Mouse (Mus musculus) midbrain, postnatal 0 days (tissue): Measurements from ENCODE around the gene Fndc8. TPM values are rescaled to one million over a fixed set of nuclear protein-coding genes. Genes with fewer than 3 reads are reported as not detected.
A peak's percentile ranks its signal among the peaks of the same experiment; 100 is the strongest.

Experiments
- ATAC-seq: fragments of 200-750 bp; cut with Nextera tagmentation; 2 replicates; pipeline ENCODE4 v1.8.0; 2017; ENCODE audit warnings: moderate number of reproducible peaks, mild to moderate bottlenecking, moderate TSS enrichment, moderate library complexity; ENCODE audit not compliant: low FRiP score
- DNase-seq: peaks from one replicate; pipeline ENCODE4 v3.0.0-alpha.2; 2015; ENCODE audit warnings: low spot score
- H3K27ac ChIP-seq: fragments of 300-500 bp; sonication (generic); 2 replicates; pipeline ENCODE4 v1.5.1; 2014; ENCODE audit warnings: low read depth, mild to moderate bottlenecking, low read length, mixed read lengths
- H3K27me3 ChIP-seq: fragments of 300-500 bp; sonication (generic); 2 replicates; pipeline ENCODE4 v1.6.1; 2014; ENCODE audit warnings: low read length, control low read depth, mixed read lengths; ENCODE audit not compliant: insufficient read depth
- H3K36me3 ChIP-seq: fragments of 300-500 bp; sonication (generic); 2 replicates; pipeline ENCODE4 v1.6.1; 2014; ENCODE audit warnings: low read length, control low read depth, mixed read lengths; ENCODE audit not compliant: insufficient read depth
- H3K4me1 ChIP-seq: fragments of 300-500 bp; sonication (generic); 2 replicates; pipeline ENCODE4 v1.6.1; 2014; ENCODE audit warnings: mild to moderate bottlenecking, control low read depth, antibody characterized with exemption, low read length, mixed read lengths; ENCODE audit not compliant: insufficient read depth
- H3K4me2 ChIP-seq: fragments of 300-500 bp; sonication (generic); 2 replicates; pipeline ENCODE4 v1.6.1; 2014; ENCODE audit warnings: low read depth, mild to moderate bottlenecking, low read length, mixed read lengths; ENCODE audit not compliant: poor library complexity, severe bottlenecking
- H3K4me3 ChIP-seq: fragments of 300-500 bp; sonication (generic); 2 replicates; pipeline ENCODE4 v1.5.1; 2014; ENCODE audit warnings: low read depth, mild to moderate bottlenecking, low read length, moderate library complexity
- H3K9ac ChIP-seq: fragments of 300-500 bp; sonication (generic); replicated peaks from 2 replicates; pipeline ENCODE4 v1.6.1; 2014; ENCODE audit warnings: mild to moderate bottlenecking, low read length, moderate library complexity, mixed read lengths; ENCODE audit not compliant: poor library complexity, severe bottlenecking
- H3K9me3 ChIP-seq: fragments of 300-500 bp; sonication (generic); 2 replicates; pipeline ENCODE4 v1.6.1; 2016; ENCODE audit warnings: low read length, control low read depth
- CTCF ChIP-seq: IDR thresholded peaks from 2 replicates; pipeline ENCODE4 v1.5.1; 2016; ENCODE audit warnings: antibody characterized with exemption, mild to moderate bottlenecking
- WGBS: fragments of 180-500 bp; shearing (Covaris S2); extraction: QIAGEN DNeasy Blood & Tissue Kit; methylation state at CpG from one replicate; pipeline ENCODE4 v1.1.7; 2014; 5-methylcytosine and 5-hydroxymethylcytosine counted together
- polyA plus RNA-seq: library from polyadenylated mRNA; unstranded; fragments of >200 nt; fragmentation: Nextera tagmentation; extraction: Ambion mirVana; gene quantifications from 2 replicates; pipeline ENCODE4 v1.2.1, GENCODE M21; 2015
- total RNA-seq: library from RNA; depleted of rRNA; stranded (reverse); fragments of >200 nt; gene quantifications from 2 replicates; pipeline ENCODE4 v1.2.3, GENCODE M21; 2014

Fndc8 gene
- total and polyA plus RNA-seq, 2 experiments from 2014 or later = 0.27 TPM; not detected in 1

GRCm38 (mm10) chr11:82886559-82886958 lies 5.4 kb upstream of the Fndc8 start:
- no peak for DNase-seq
- no peaks in the 10 kb centered on the region for H3K9me3 ChIP-seq
- peak; percentile 62 for TF ChIP-seq CTCF

DNA sequence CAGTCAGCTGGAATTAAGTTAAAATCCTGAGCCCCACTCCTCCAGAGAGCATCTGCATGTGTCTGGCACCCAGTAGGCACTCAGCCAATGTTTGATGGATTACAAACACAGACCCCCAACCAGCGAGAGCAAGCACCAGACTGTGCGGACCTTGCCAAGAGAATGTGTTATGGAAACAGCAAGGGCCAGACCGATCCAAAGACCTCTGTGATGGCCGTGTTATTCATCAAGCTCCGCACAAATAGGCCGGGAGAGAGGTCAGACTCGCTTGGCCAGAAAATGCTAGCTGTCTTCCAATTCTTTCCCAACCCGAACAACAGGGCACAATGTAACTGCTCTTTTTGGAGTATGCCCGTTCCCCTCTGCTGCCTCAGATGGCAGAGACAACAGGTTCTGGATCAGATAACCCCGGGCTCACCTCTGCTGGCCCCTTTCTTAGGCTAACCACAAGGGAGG lies 3.4 kb upstream of the Fndc8 start:
- H3K27ac ChIP-seq = no peak overlapping the region
- H3K4me1 ChIP-seq = no peaks in the 10 kb centered on the region
- DNase-seq (peak; percentile 80), ATAC-seq (no peak)
- no peak for TF ChIP-seq CTCF
- H3K9me3 ChIP-seq = no peaks in the 10 kb centered on the region
- H3K4me3 ChIP-seq = no peak overlapping the region
- H3K27me3 ChIP-seq = peaks cover 8% of the 10 kb centered on the region; the same call in 1 of the 2 replicates
- H3K36me3 ChIP-seq = no peaks in the 10 kb centered on the region
- H3K9ac ChIP-seq = no peak overlapping the region
- H3K4me2 ChIP-seq = no peak overlapping the region
- WGBS = 66% methylated on average over 10 of the region's 10 CpGs

More at GRCm38 (mm10) chr11:82886559-82886958, 5.4 kb upstream of the Fndc8 start:
- Histone ChIP-seq H3K4me3 (no peak overlapping the region), H3K4me1 (no peaks in the 10 kb centered on the region), H3K27ac (no peak overlapping the region), H3K9ac (no peak overlapping the region), H3K4me2 (no peak overlapping the region), H3K27me3 (peaks cover 2% of the 10 kb centered on the region; the same call in 1 of the 2 replicates), H3K36me3 (no peaks in the 10 kb centered on the region)
- 89% methylated on average over 3 of the region's 3 CpGs for WGBS
- no peak for ATAC-seq

GRCm38 (mm10) chr11:82889524-82890341 lies 2.2 kb upstream of the Fndc8 start:
- Histone ChIP-seq H3K4me3 (peak overlapping the region; percentile 57), H3K9ac (peak overlapping the region; percentile 52), H3K27me3 (peaks cover 8% of the 10 kb centered on the region; the same call in 1 of the 2 replicates), H3K9me3 (no peaks in the 10 kb centered on the region), H3K36me3 (no peaks in the 10 kb centered on the region), H3K27ac (peak overlapping the region; percentile 18), H3K4me2 (peak overlapping the region; percentile 92), H3K4me1 (no peaks in the 10 kb centered on the region)
- ATAC-seq = peak; percentile 44; the same call in 1 of the 2 replicates
- TF ChIP-seq CTCF = no peak
- peak; percentile 14 for DNase-seq
- 6% methylated on average over 30 of the region's 31 CpGs for WGBS

- ATAC-seq = peak; percentile 86
- Histone ChIP-seq H3K4me2 (peak within 1 kb of the TSS; percentile 92), H3K36me3 (no peaks in the 10 kb centered on the region), H3K4me3 (peak within 1 kb of the TSS; percentile 57), H3K27me3 (peaks cover 8% of the 10 kb centered on the region; the same call in 1 of the 2 replicates), H3K27ac (peak within 1 kb of the TSS; percentile 18), H3K9ac (peak within 1 kb of the TSS; percentile 52), H3K9me3 (no peaks in the 10 kb centered on the region), H3K4me1 (no peaks in the 10 kb centered on the region)
- peak; percentile 93 for TF ChIP-seq CTCF
- WGBS = under 1% methylated on average over 24 of the region's 26 CpGs
- peak; percentile 95 for DNase-seq
Observed at GRCm38 (mm10) chr11:82890342-82890762, 1.6 kb upstream of the Fndc8 start, which contains the start of gene Rad51d. TSS of gene Rad51d (minus strand) at chr11:82890614.

GRCm38 (mm10) chr11:82897478-82897877 lies 5.6 kb downstream of the Fndc8 start:
- peaks cover 32% of the 10 kb centered on the region for H3K36me3 ChIP-seq
- no peak overlapping the region for H3K9ac ChIP-seq
- H3K4me3 ChIP-seq = no peak overlapping the region
- H3K4me2 ChIP-seq = no peak overlapping the region
- 81% methylated on average over 10 of the region's 10 CpGs for WGBS
- DNase-seq (no peak), ATAC-seq (no peak)
- TF ChIP-seq CTCF = no peak
- no peaks in the 10 kb centered on the region for H3K4me1 ChIP-seq
- H3K27ac ChIP-seq = no peak overlapping the region
- no peaks in the 10 kb centered on the region for H3K9me3 ChIP-seq
- no peaks in the 10 kb centered on the region for H3K27me3 ChIP-seq

- Histone ChIP-seq H3K4me2 (no peak overlapping the region), H3K9ac (no peak overlapping the region), H3K9me3 (no peaks in the 10 kb centered on the region), H3K27ac (no peak overlapping the region), H3K4me3 (no peak overlapping the region), H3K4me1 (no peaks in the 10 kb centered on the region), H3K36me3 (peaks cover 53% of the 10 kb centered on the region), H3K27me3 (no peaks in the 10 kb centered on the region)
- TF ChIP-seq CTCF = no peak
- ATAC-seq (no peak), DNase-seq (no peak)
- WGBS = 97% methylated on average over 5 of the region's 5 CpGs
Observed at GRCm38 (mm10) chr11:82899720-82900119, 7.8 kb downstream of the Fndc8 start.
